ENCODE assay signal across 10 mouse cellular contexts in genomic region chr7:29167656-29168055, GRCm38 (mm10). TPM values are rescaled to one million over a fixed set of nuclear protein-coding genes. Genes with fewer than 3 reads are reported as not detected.
DNase-seq lines count a peak whose midpoint lies in the region; ATAC-seq and TF ChIP-seq lines count a peak whose summit lies in the region.
"Had no signal": no experiment of that assay in that cellular context is flagged by ENCODE, and none has a peak within 500 bp of the region (broad histone marks: within the 10 kb centered on the region; RNA-seq: fewer than 3 reads in every experiment).

No protein-coding gene starts in this region.

- peaks cover 44% of the 10 kb centered on the region for H3K4me1 ChIP-seq in heart, embryonic 12.5 days (replicated peaks)
- peaks cover 17% of the 10 kb centered on the region for H3K4me1 ChIP-seq in heart, embryonic 11.5 days (ENCODE audit: control insufficient read depth, insufficient read depth, low read length)
- peaks cover 4 to 23% of the 10 kb centered on the region in 2 experiments; a peak in 3 of 4 replicates for H3K4me1 ChIP-seq in ES-E14 (ENCODE audit: control insufficient read depth in 2 of 2, insufficient read depth in 2 of 2, low read length in 2 of 2, poor library complexity in 1 of 2)
- peaks cover 37% of the 10 kb centered on the region for H3K4me1 ChIP-seq in forebrain, embryonic 16.5 days (replicated peaks; ENCODE audit: control insufficient read depth, insufficient read depth, low read length)
- peaks cover 48% of the 10 kb centered on the region for H3K4me1 ChIP-seq in midbrain, embryonic 12.5 days

- peaks cover 34% of the 10 kb centered on the region for H3K27me3 ChIP-seq in heart, embryonic 12.5 days (replicated peaks)
- H3K27me3 ChIP-seq in heart, embryonic 11.5 days (ENCODE audit: control insufficient read depth, insufficient read depth, low read length), result peaks cover 45% of the 10 kb centered on the region
- H3K27me3 ChIP-seq in forebrain, embryonic 16.5 days (replicated peaks; ENCODE audit: control insufficient read depth, insufficient read depth, low read length), result peaks cover 21% of the 10 kb centered on the region
- H3K27me3 ChIP-seq in midbrain, embryonic 12.5 days, result peaks cover 47% of the 10 kb centered on the region

- H3K27ac ChIP-seq in heart, embryonic 12.5 days (ENCODE audit: poor library complexity, severe bottlenecking), result no peak overlapping the region
- H3K27ac ChIP-seq in heart, embryonic 11.5 days (ENCODE audit: low read depth, low read length), result no peak overlapping the region
- 0 out of 2 replicates have a peak overlapping the region, but pooled peaks have one; percentile 24 for H3K27ac ChIP-seq in ES-E14 (ENCODE audit: insufficient read depth, low read depth, low read length, poor library complexity, severe bottlenecking)
- H3K27ac ChIP-seq in forebrain, embryonic 16.5 days (ENCODE audit: low read length), result no peak overlapping the region
- H3K27ac ChIP-seq in midbrain, embryonic 12.5 days (replicated peaks), result no peak overlapping the region
- H3K27ac ChIP-seq: liver, embryonic 15.5 days had no signal

- H3K4me2 ChIP-seq in heart, embryonic 12.5 days, result peak overlapping the region; percentile 89; the same call in 1 of the 2 replicates
- no peak overlapping the region; the same call in 1 of the 2 replicates for H3K4me2 ChIP-seq in heart, embryonic 11.5 days
- H3K4me2 ChIP-seq in forebrain, embryonic 16.5 days (ENCODE audit: low read length), result peak overlapping the region; percentile 84
- peak overlapping the region; percentile 77 for H3K4me2 ChIP-seq in midbrain, embryonic 12.5 days (replicated peaks)
- H3K4me2 ChIP-seq: liver, embryonic 15.5 days had no signal

- DNase-seq in ES-E14 (ENCODE audit: low read depth, low spot score), result no peak
- DNase-seq in ovary, postnatal 10 days (ENCODE audit: low spot score), result no peak
- no peak for DNase-seq in gastrocnemius, postnatal 10 days

- H3K9ac ChIP-seq in heart, embryonic 12.5 days, result no peak overlapping the region
- no peak overlapping the region for H3K9ac ChIP-seq in heart, embryonic 11.5 days (ENCODE audit: low read depth, low read length)
- H3K9ac ChIP-seq in ES-E14 (ENCODE audit: insufficient read depth, low read depth, low read length, poor library complexity, severe bottlenecking), result peak overlapping the region; percentile 46; the same call in 1 of the 2 replicates
- H3K9ac ChIP-seq in forebrain, embryonic 16.5 days (replicated peaks; ENCODE audit: low read depth, low read length), result no peak overlapping the region
- peak overlapping the region; percentile 38; the same call in 1 of the 2 replicates for H3K9ac ChIP-seq in midbrain, embryonic 12.5 days (replicated peaks)
- H3K9ac ChIP-seq: liver, embryonic 15.5 days had no signal

- 22% methylated on average over 19 of the region's 19 CpGs for WGBS in heart, embryonic 12.5 days
- 12% methylated on average over 19 of the region's 19 CpGs for WGBS in heart, embryonic 11.5 days (ENCODE audit: insufficient replicate concordance)
- 15% methylated on average over 19 of the region's 19 CpGs for WGBS in forebrain, embryonic 16.5 days
- 7% methylated on average over 19 of the region's 19 CpGs for WGBS in midbrain, embryonic 12.5 days

- no peaks in the 10 kb centered on the region for H3K9me3 ChIP-seq in heart, embryonic 12.5 days (replicated peaks)
- no peaks in the 10 kb centered on the region for H3K9me3 ChIP-seq in heart, embryonic 11.5 days (replicated peaks; ENCODE audit: control insufficient read depth, low read length)
- H3K9me3 ChIP-seq in ES-E14 (ENCODE audit: control insufficient read depth, insufficient read depth, low read depth, low read length), result no peaks in the 10 kb centered on the region
- no peaks in the 10 kb centered on the region for H3K9me3 ChIP-seq in forebrain, embryonic 16.5 days (ENCODE audit: control insufficient read depth, low read length)
- no peaks in the 10 kb centered on the region for H3K9me3 ChIP-seq in midbrain, embryonic 12.5 days
- H3K9me3 ChIP-seq: liver, embryonic 15.5 days had no signal

- in situ Hi-C loops in ES-E14 (cut with MboI; ENCODE audit: low sequenced_read_pairs in 2 of 2, unreplicated experiment in 2 of 2), result no loop called here

- no peak for ATAC-seq in heart, embryonic 12.5 days (ENCODE audit: insufficient number of reproducible peaks, low FRiP score)
- no peak for ATAC-seq in heart, embryonic 11.5 days (replicated peaks; ENCODE audit: insufficient number of reproducible peaks, low FRiP score, low TSS enrichment)
- no peak for ATAC-seq in forebrain, embryonic 16.5 days
- no peak for ATAC-seq in midbrain, embryonic 12.5 days (ENCODE audit: low FRiP score, low read depth)
- no peak for ATAC-seq in frontal cortex, adult (ENCODE audit: low TSS enrichment)

- 0 out of 2 replicates have a peak overlapping the region, but pooled peaks have one; percentile 6 for H3K4me3 ChIP-seq in heart, embryonic 12.5 days
- H3K4me3 ChIP-seq in heart, embryonic 11.5 days (ENCODE audit: low read depth, low read length), result no peak overlapping the region
- H3K4me3 ChIP-seq in ES-E14 (ENCODE audit: insufficient read depth in 1 of 2, low read depth in 1 of 2, low read length in 2 of 2, poor library complexity in 1 of 2, severe bottlenecking in 1 of 2), result peak overlapping the region; percentile 71 to 99; a peak in 3 of 4 replicates
- peak overlapping the region; percentile 83 for H3K4me3 ChIP-seq in forebrain, embryonic 16.5 days (replicated peaks; ENCODE audit: low read length)
- H3K4me3 ChIP-seq in midbrain, embryonic 12.5 days, result peak overlapping the region; percentile 72
- H3K4me3 ChIP-seq: erythroblast, embryonic 14.5 days; liver, embryonic 15.5 days had no signal

- H3K36me3 ChIP-seq in heart, embryonic 12.5 days, result no peaks in the 10 kb centered on the region
- H3K36me3 ChIP-seq in heart, embryonic 11.5 days (ENCODE audit: control insufficient read depth, insufficient read depth, low read length), result no peaks in the 10 kb centered on the region
- H3K36me3 ChIP-seq in ES-E14 (ENCODE audit: control insufficient read depth, insufficient read depth, low read length, poor library complexity, severe bottlenecking), result peaks cover 3% of the 10 kb centered on the region; the same call in 1 of the 2 replicates
- no peaks in the 10 kb centered on the region for H3K36me3 ChIP-seq in forebrain, embryonic 16.5 days (ENCODE audit: control insufficient read depth, insufficient read depth)
- H3K36me3 ChIP-seq in midbrain, embryonic 12.5 days, result peaks cover 1% of the 10 kb centered on the region; the same call in 1 of the 2 replicates
- H3K36me3 ChIP-seq: liver, embryonic 15.5 days had no signal

TF ChIP-seq in ES-E14, 5 proteins besides CTCF, POLR2A, EP300 and RAD21:
- no peak for TF ChIP-seq ZC3H11A (IDR thresholded peaks at IDR 0.05; ENCODE audit: borderline replicate concordance, low read depth, low read length)
- no peak for TF ChIP-seq MAFK (IDR thresholded peaks at IDR 0.05; ENCODE audit: insufficient read depth, low read depth, low read length)
- no peak for TF ChIP-seq HCFC1 (IDR thresholded peaks at IDR 0.05; ENCODE audit: borderline replicate concordance, insufficient read depth, low read length)
- no peak for TF ChIP-seq CHD2 (IDR thresholded peaks at IDR 0.05; ENCODE audit: low read depth, low read length)
- no peak for TF ChIP-seq ZNF384 (IDR thresholded peaks at IDR 0.05; ENCODE audit: low read depth, low read length)

RNA-seq across cellular contexts. Expression of gene Ggn, which starts 2.4 kb away (rescaled TPM):
- polyA plus RNA-seq in heart, embryonic 12.5 days (2016; fragmentation: Nextera tagmentation; extraction: Ambion mirVana), result 0.21 and 0.41 TPM in 2 replicates
- 0.42 and 1.1 TPM in 2 replicates for polyA plus RNA-seq in heart, embryonic 11.5 days (2014; fragmentation: Nextera tagmentation; extraction: Ambion mirVana)
- total RNA-seq in ES-E14 (2012; rRNA removed), result 0.67 and 1.2 TPM in 2 replicates
- 0.51 and 0.75 TPM in 2 replicates for polyA plus RNA-seq in forebrain, embryonic 16.5 days (2015; fragmentation: Nextera tagmentation; extraction: Ambion mirVana)
- 0.78 and 0.85 TPM in 2 replicates for polyA plus RNA-seq in midbrain, embryonic 12.5 days (2016; fragmentation: Nextera tagmentation; extraction: Ambion mirVana)
- under 1 TPM; 0.32 to 0.35 TPM for total RNA-seq in gastrocnemius, postnatal 10 days (2021)

RNA-seq across cellular contexts. Expression of gene Spred3, which starts 2.6 kb away (rescaled TPM):
- polyA plus RNA-seq in heart, embryonic 12.5 days (2016; fragmentation: Nextera tagmentation; extraction: Ambion mirVana), result 1.6 and 2.1 TPM in 2 replicates
- 2.5 and 3.5 TPM in 2 replicates for polyA plus RNA-seq in heart, embryonic 11.5 days (2014; fragmentation: Nextera tagmentation; extraction: Ambion mirVana)
- 5.1 and 6.2 TPM in 2 replicates for total RNA-seq in ES-E14 (2012; rRNA removed)
- 6.0 and 7.5 TPM in 2 replicates for polyA plus RNA-seq in forebrain, embryonic 16.5 days (2015; fragmentation: Nextera tagmentation; extraction: Ambion mirVana)
- 6.1 and 6.8 TPM in 2 replicates for polyA plus RNA-seq in midbrain, embryonic 12.5 days (2016; fragmentation: Nextera tagmentation; extraction: Ambion mirVana)
- total RNA-seq in gastrocnemius, postnatal 10 days (2021), result 1 to 10 TPM; 1.9 to 2.4 TPM

RNA-seq across cellular contexts. Expression of gene Fam98c, which starts 11.6 kb away (rescaled TPM):
- 13.5 TPM in 2 replicates for polyA plus RNA-seq in heart, embryonic 12.5 days (2016; fragmentation: Nextera tagmentation; extraction: Ambion mirVana)
- 8.3 and 10.7 TPM in 2 replicates for polyA plus RNA-seq in heart, embryonic 11.5 days (2014; fragmentation: Nextera tagmentation; extraction: Ambion mirVana)
- 20.8 and 42.5 TPM in 2 replicates for total RNA-seq in ES-E14 (2012; rRNA removed)
- 19.8 and 21.9 TPM in 2 replicates for polyA plus RNA-seq in forebrain, embryonic 16.5 days (2015; fragmentation: Nextera tagmentation; extraction: Ambion mirVana)
- polyA plus RNA-seq in midbrain, embryonic 12.5 days (2016; fragmentation: Nextera tagmentation; extraction: Ambion mirVana), result 17.4 and 20.4 TPM in 2 replicates
- 10 to 100 TPM; 11.7 to 12.5 TPM for total RNA-seq in gastrocnemius, postnatal 10 days (2021)

RNA-seq across cellular contexts. Expression of gene Psmd8, which starts 12.8 kb away (rescaled TPM):
- polyA plus RNA-seq in heart, embryonic 12.5 days (2016; fragmentation: Nextera tagmentation; extraction: Ambion mirVana), result 221 and 225 TPM in 2 replicates
- polyA plus RNA-seq in heart, embryonic 11.5 days (2014; fragmentation: Nextera tagmentation; extraction: Ambion mirVana), result 235 and 252 TPM in 2 replicates
- total RNA-seq in ES-E14 (2012; rRNA removed), result 209 and 211 TPM in 2 replicates
- polyA plus RNA-seq in forebrain, embryonic 16.5 days (2015; fragmentation: Nextera tagmentation; extraction: Ambion mirVana), result 267 and 277 TPM in 2 replicates
- 291 and 305 TPM in 2 replicates for polyA plus RNA-seq in midbrain, embryonic 12.5 days (2016; fragmentation: Nextera tagmentation; extraction: Ambion mirVana)
- total RNA-seq in gastrocnemius, postnatal 10 days (2021), result 100 to 1,000 TPM; 184 to 185 TPM

RNA-seq across cellular contexts. Expression of gene Rasgrp4, which starts 33.0 kb away (rescaled TPM):
- 0.71 and 0.95 TPM in 2 replicates for polyA plus RNA-seq in heart, embryonic 12.5 days (2016; fragmentation: Nextera tagmentation; extraction: Ambion mirVana)
- 0.83 and 1.00 TPM in 2 replicates for polyA plus RNA-seq in heart, embryonic 11.5 days (2014; fragmentation: Nextera tagmentation; extraction: Ambion mirVana)
- 5.6 and 5.9 TPM in 2 replicates for total RNA-seq in ES-E14 (2012; rRNA removed)
- polyA plus RNA-seq in forebrain, embryonic 16.5 days (2015; fragmentation: Nextera tagmentation; extraction: Ambion mirVana), result 0.57 and 1.0 TPM in 2 replicates
- 0.63 and 0.71 TPM in 2 replicates for polyA plus RNA-seq in midbrain, embryonic 12.5 days (2016; fragmentation: Nextera tagmentation; extraction: Ambion mirVana)
- 1 to 10 TPM in 1 of 2 experiments, under 1 TPM in 1; 0.86 to 1.4 TPM for total RNA-seq in gastrocnemius, postnatal 10 days (2021)

Comparison
In these comparisons a context has a peak if more than half of its experiments do, and no peak if none do; other contexts are left out.
1. H3K9ac ChIP-seq: peak in ES-E14 (single experiment) and midbrain, embryonic 12.5 days (single experiment); none in heart, embryonic 12.5 days (single experiment), heart, embryonic 11.5 days (single experiment) and forebrain, embryonic 16.5 days (single experiment).